Comparison of ENCODE assay signal across 24 mouse cellular contexts in the genomic region with DNA sequence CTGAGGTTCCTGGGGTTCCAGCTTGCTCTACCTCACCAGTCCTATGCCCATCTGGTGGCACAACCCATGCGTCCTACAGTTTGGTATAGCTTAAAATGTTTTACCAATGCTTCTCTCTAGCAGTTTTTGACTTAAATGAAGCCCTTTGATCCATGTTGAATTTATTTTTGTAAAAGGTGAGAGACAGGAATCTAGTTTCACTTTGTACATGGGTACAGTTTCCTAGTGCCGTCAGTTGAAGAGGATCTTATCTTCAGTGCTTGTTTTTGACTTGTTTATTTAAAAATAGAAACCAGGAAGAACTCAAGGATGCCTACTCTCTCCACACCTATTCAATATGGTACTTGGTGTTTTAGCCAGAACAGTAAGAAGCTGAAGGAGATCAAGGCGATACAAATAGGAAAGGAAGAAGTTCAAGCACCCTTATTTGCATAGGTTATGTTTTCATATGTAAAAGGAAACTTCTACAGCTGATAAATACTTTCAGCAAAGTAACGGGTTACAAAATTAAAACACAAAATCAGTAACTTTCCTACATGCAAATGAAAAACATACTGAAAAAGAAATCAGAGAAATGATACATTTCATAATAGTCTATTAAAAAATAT.
"Had no signal": no experiment of that assay in that cellular context is flagged by ENCODE, and none has a peak within 500 bp of the region (broad histone marks: within the 10 kb centered on the region; RNA-seq: fewer than 3 reads in every experiment).

No protein-coding gene starts in this region.

- H3K4me3 ChIP-seq: left cerebral cortex, adult 2 months; lung, embryonic 15.5 days; megakaryocyte, embryonic 14.5 days; neural tube, embryonic 12.5 days; neural tube, embryonic 15.5 days; stomach, embryonic 15.5 days had no signal

- H3K9ac ChIP-seq: liver, embryonic 14.5 days; lung, embryonic 15.5 days; neural tube, embryonic 12.5 days; neural tube, embryonic 15.5 days; stomach, embryonic 15.5 days had no signal

- H3K4me1 ChIP-seq: lung, embryonic 15.5 days; neural tube, embryonic 12.5 days; neural tube, embryonic 15.5 days; stomach, embryonic 15.5 days had no signal

- DNase-seq: kidney, adult 18-20 months; kidney, adult 9 months; kidney, postnatal 14 days; kidney, postnatal 4 days; layer of hippocampus, adult 9-11 months; layer of hippocampus, postnatal 36 days; lung, adult 18-20 months; lung, postnatal 10 days; lung, postnatal 36 days; midbrain, embryonic 14.5 days; retina, postnatal 1 day; right cerebral cortex, postnatal 25 days; spleen, adult 18-20 months; thymus, adult 2 months; thymus, postnatal 14 days; thymus, postnatal 4 days had no signal

- H3K9me3 ChIP-seq: lung, embryonic 15.5 days; megakaryocyte, embryonic 14.5 days; neural tube, embryonic 12.5 days; neural tube, embryonic 15.5 days; stomach, embryonic 15.5 days had no signal

- H3K27me3 ChIP-seq: lung, embryonic 15.5 days; megakaryocyte, embryonic 14.5 days; neural tube, embryonic 12.5 days; neural tube, embryonic 15.5 days; stomach, embryonic 15.5 days had no signal

- H3K36me3 ChIP-seq: lung, embryonic 15.5 days; neural tube, embryonic 12.5 days; neural tube, embryonic 15.5 days; stomach, embryonic 15.5 days had no signal

- H3K27ac ChIP-seq: left cerebral cortex, adult 2 months; liver, embryonic 14.5 days; lung, embryonic 15.5 days; neural tube, embryonic 12.5 days; neural tube, embryonic 15.5 days; stomach, embryonic 15.5 days had no signal

- H3K4me2 ChIP-seq: lung, embryonic 15.5 days; midbrain, embryonic 11.5 days; neural tube, embryonic 12.5 days; neural tube, embryonic 15.5 days; stomach, embryonic 15.5 days had no signal
